Mouse (Mus musculus): Measurements from ENCODE around the gene Flad1. TPM values are rescaled to one million over a fixed set of nuclear protein-coding genes. Genes with fewer than 3 reads are reported as not detected.
A peak's percentile ranks its signal among the peaks of the same experiment; 100 is the strongest.
"Not testable (repeated sequence)": the region's sequence is repeated elsewhere in the genome, so short reads cannot be mapped to it uniquely, and the experiment has no call there.

Gene Flad1
- polyA plus RNA-seq, 1 experiment from 2014 or later, result 27.1 TPM

GRCm38 (mm10) chr3:89440691-89441090 lies 29.0 kb upstream of the Flad1 start:
- Histone ChIP-seq H3K27me3 (no peaks in the 10 kb centered on the region), H3K4me1 (peaks cover 11% of the 10 kb centered on the region), H3K36me3 (peaks cover 29% of the 10 kb centered on the region), H3K9ac (no peak overlapping the region), H3K4me3 (no peak overlapping the region), H3K9me3 (no peaks in the 10 kb centered on the region), H3K4me2 (no peak overlapping the region), H3K27ac (no peak overlapping the region)
- ATAC-seq (ENCODE audit: insufficient number of reproducible peaks, low FRiP score, low TSS enrichment, low read depth), result no peak
- 93% methylated on average over 2 of the region's 2 CpGs for WGBS

GRCm38 (mm10) chr3:89437269-89437668 lies 25.6 kb upstream of the Flad1 start:
- Histone ChIP-seq H3K4me1 (peaks cover 28% of the 10 kb centered on the region), H3K27me3 (no peaks in the 10 kb centered on the region), H3K9ac (peak overlapping the region; percentile 36), H3K27ac (peak overlapping the region; percentile 67), H3K4me3 (peak overlapping the region; percentile 53), H3K4me2 (peak overlapping the region; percentile 60), H3K36me3 (peaks cover 27% of the 10 kb centered on the region), H3K9me3 (no peaks in the 10 kb centered on the region)
- 30% methylated on average over 5 of the region's 5 CpGs for WGBS
- no peak for ATAC-seq (ENCODE audit: insufficient number of reproducible peaks, low FRiP score, low TSS enrichment, low read depth)

- Histone ChIP-seq H3K4me1 (peaks cover 35% of the 10 kb centered on the region), H3K4me2 (peak within 1 kb of the TSS; percentile 60), H3K36me3 (peaks cover 30% of the 10 kb centered on the region), H3K27ac (peak within 1 kb of the TSS; percentile 67), H3K9me3 (no peaks in the 10 kb centered on the region), H3K27me3 (no peaks in the 10 kb centered on the region), H3K4me3 (peak within 1 kb of the TSS; percentile 53), H3K9ac (peak within 1 kb of the TSS; percentile 36)
- WGBS, result 5% methylated on average over 15 of the region's 16 CpGs
- ATAC-seq (ENCODE audit: insufficient number of reproducible peaks, low FRiP score, low TSS enrichment, low read depth), result peak; percentile 66; the same call in 1 of the 2 replicates
These were observed 24.8 kb upstream of the Flad1 start, which contains the start of gene Pbxip1 for GRCm38 (mm10) chr3:89436176-89437113. Pbxip1 (plus strand) TSS chr3:89436706.

GRCm38 (mm10) chr3:89435041-89435440 lies 23.4 kb upstream of the Flad1 start:
- Histone ChIP-seq H3K4me1 (peaks cover 42% of the 10 kb centered on the region), H3K9me3 (no peaks in the 10 kb centered on the region), H3K36me3 (peaks cover 29% of the 10 kb centered on the region), H3K27ac (peak overlapping the region; percentile 44; the same call in 1 of the 2 replicates), H3K9ac (no peak overlapping the region), H3K4me2 (no peak overlapping the region), H3K27me3 (no peaks in the 10 kb centered on the region), H3K4me3 (no peak overlapping the region)
- no peak for ATAC-seq (ENCODE audit: insufficient number of reproducible peaks, low FRiP score, low TSS enrichment, low read depth)
- 57% methylated on average over 7 of the region's 7 CpGs for WGBS

- Histone ChIP-seq H3K9me3 (no peaks in the 10 kb centered on the region), H3K4me2 (no peak overlapping the region), H3K4me3 (no peak overlapping the region), H3K27me3 (no peaks in the 10 kb centered on the region), H3K27ac (peak overlapping the region; percentile 44; the same call in 1 of the 2 replicates), H3K4me1 (peaks cover 43% of the 10 kb centered on the region), H3K9ac (no peak overlapping the region), H3K36me3 (peaks cover 26% of the 10 kb centered on the region)
- ATAC-seq (ENCODE audit: insufficient number of reproducible peaks, low FRiP score, low TSS enrichment, low read depth), result no peak
- 75% methylated on average over 11 of the region's 11 CpGs for WGBS
These were observed 22.9 kb upstream of the Flad1 start for GRCm38 (mm10) chr3:89434532-89434931.

- ATAC-seq (ENCODE audit: insufficient number of reproducible peaks, low FRiP score, low TSS enrichment, low read depth), result no peak
- Histone ChIP-seq H3K4me2 (no peak overlapping the region), H3K9ac (no peak overlapping the region), H3K27ac (no peak overlapping the region), H3K4me1 (peaks cover 43% of the 10 kb centered on the region), H3K27me3 (no peaks in the 10 kb centered on the region), H3K4me3 (no peak overlapping the region), H3K36me3 (peaks cover 34% of the 10 kb centered on the region), H3K9me3 (no peaks in the 10 kb centered on the region)
- 93% methylated on average over 8 of the region's 8 CpGs for WGBS
These were observed 20.9 kb upstream of the Flad1 start for GRCm38 (mm10) chr3:89432606-89433005.

- Histone ChIP-seq H3K9ac (peak within 1 kb of the TSS; percentile 98), H3K27me3 (no peaks in the 10 kb centered on the region), H3K36me3 (peaks cover 53% of the 10 kb centered on the region), H3K27ac (peak within 1 kb of the TSS; percentile 95), H3K4me1 (peaks cover 32% of the 10 kb centered on the region), H3K4me3 (peak within 1 kb of the TSS; percentile 99), H3K4me2 (peak within 1 kb of the TSS; percentile 70), H3K9me3 (no peaks in the 10 kb centered on the region)
- 2% methylated on average over 68 of the region's 68 CpGs for WGBS
- peak; percentile 97 for ATAC-seq (ENCODE audit: insufficient number of reproducible peaks, low FRiP score, low TSS enrichment, low read depth)
These were observed 18.8 kb upstream of the Flad1 start, which contains the start of gene Pygo2 for GRCm38 (mm10) chr3:89430171-89431159. Pygo2 (plus strand) TSS chr3:89430214.

GRCm38 (mm10) chr3:89429021-89429420 lies 17.4 kb upstream of the Flad1 start:
- WGBS, result 93% methylated on average over 7 of the region's 7 CpGs
- Histone ChIP-seq H3K4me1 (peaks cover 30% of the 10 kb centered on the region), H3K36me3 (peaks cover 62% of the 10 kb centered on the region)
- not testable (repeated sequence) for H3K27ac ChIP-seq; H3K9ac ChIP-seq; H3K4me3 ChIP-seq; H3K4me2 ChIP-seq; H3K27me3 ChIP-seq; ATAC-seq (ENCODE audit: insufficient number of reproducible peaks, low FRiP score, low TSS enrichment, low read depth); H3K9me3 ChIP-seq

GRCm38 (mm10) chr3:89425876-89426275 lies 14.2 kb upstream of the Flad1 start:
- H3K9me3 ChIP-seq, result no peaks in the 10 kb centered on the region
- no peak overlapping the region for H3K4me2 ChIP-seq
- no peak for ATAC-seq (ENCODE audit: insufficient number of reproducible peaks, low FRiP score, low TSS enrichment, low read depth)
- peaks cover 39% of the 10 kb centered on the region for H3K4me1 ChIP-seq
- no peak overlapping the region for H3K4me3 ChIP-seq
- WGBS, result 92% methylated on average over 4 of the region's 4 CpGs
- no peak overlapping the region for H3K9ac ChIP-seq
- H3K27me3 ChIP-seq, result no peaks in the 10 kb centered on the region
- H3K36me3 ChIP-seq, result peaks cover 48% of the 10 kb centered on the region
- H3K27ac ChIP-seq, result no peak overlapping the region

GRCm38 (mm10) chr3:89425141-89425525 lies 13.5 kb upstream of the Flad1 start:
- Histone ChIP-seq H3K36me3 (peaks cover 48% of the 10 kb centered on the region), H3K27me3 (no peaks in the 10 kb centered on the region), H3K9ac (no peak overlapping the region), H3K4me2 (no peak overlapping the region), H3K4me3 (no peak overlapping the region), H3K9me3 (no peaks in the 10 kb centered on the region), H3K4me1 (peaks cover 44% of the 10 kb centered on the region), H3K27ac (no peak overlapping the region)
- no peak for ATAC-seq (ENCODE audit: insufficient number of reproducible peaks, low FRiP score, low TSS enrichment, low read depth)
- WGBS, result 84% methylated on average over 5 of the region's 5 CpGs

GRCm38 (mm10) chr3:89424416-89425140 lies 12.9 kb upstream of the Flad1 start:
- no peak for ATAC-seq (ENCODE audit: insufficient number of reproducible peaks, low FRiP score, low TSS enrichment, low read depth)
- Histone ChIP-seq H3K4me3 (no peak overlapping the region), H3K27ac (no peak overlapping the region), H3K9ac (0 out of 2 replicates have a peak overlapping the region, but pooled peaks have one; percentile 14), H3K27me3 (no peaks in the 10 kb centered on the region), H3K9me3 (no peaks in the 10 kb centered on the region), H3K36me3 (peaks cover 48% of the 10 kb centered on the region), H3K4me1 (peaks cover 47% of the 10 kb centered on the region), H3K4me2 (no peak overlapping the region)
- WGBS, result 83% methylated on average over 5 of the region's 5 CpGs

Measured in limb, embryonic 15.5 days (tissue).